ENCODE assay signal across 16 mouse cellular contexts in the genomic region with DNA sequence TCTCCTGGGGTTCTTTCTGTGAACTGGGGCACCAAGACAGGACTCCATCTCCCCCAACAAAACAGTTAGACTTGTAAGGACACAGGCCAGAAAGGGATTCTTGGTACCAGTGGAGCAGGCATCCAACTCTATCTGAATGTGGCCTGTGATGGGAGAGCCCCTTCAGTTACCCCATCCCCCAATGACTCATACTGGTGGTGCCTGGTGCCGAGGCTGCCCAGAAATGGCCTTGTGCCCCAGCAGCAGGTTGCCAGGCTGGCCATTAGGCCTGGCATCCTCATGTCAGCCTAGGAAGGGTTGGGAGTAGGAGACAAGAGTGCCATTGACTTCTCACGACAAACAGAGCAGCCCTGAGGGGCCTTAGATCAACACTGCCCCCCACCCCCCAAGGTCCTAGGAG. TPM values are rescaled to one million over a fixed set of nuclear protein-coding genes. Genes with fewer than 3 reads are reported as not detected.
DNase-seq lines count a peak whose midpoint lies in the region; ATAC-seq lines count a peak whose summit lies in the region.
"Had no signal": no experiment of that assay in that cellular context is flagged by ENCODE, and none has a peak within 500 bp of the region (broad histone marks: within the 10 kb centered on the region; RNA-seq: fewer than 3 reads in every experiment).

No protein-coding gene starts in this region.

- no peak for DNase-seq in frontal cortex, postnatal 10 days (ENCODE audit: low spot score in 2 of 2)
- peak; percentile 51 to 72 for DNase-seq in layer of hippocampus, adult 8-10 months (ENCODE audit: low spot score in 2 of 2)
- DNase-seq in layer of hippocampus, adult 9-10 months (ENCODE audit: low spot score): no peak
- peak; percentile 60 for DNase-seq in right cerebral cortex, adult 18-20 months
- no peak for DNase-seq in right cerebral cortex, postnatal 36 days (ENCODE audit: low spot score in 2 of 2)
- DNase-seq: adrenal gland, adult 8-10 months; forebrain, postnatal 0 days; gastrocnemius, postnatal 10 days; heart, adult 2 months; heart, postnatal 14 days had no signal

- peak; percentile 34 for ATAC-seq in frontal cortex, adult (ENCODE audit: low TSS enrichment)
- ATAC-seq in CD4-positive, CD25-positive, alpha-beta regulatory T cell, adult 4 months: no peak
- ATAC-seq: forebrain, embryonic 13.5 days; forebrain, postnatal 0 days; hindbrain, postnatal 0 days had no signal

RNA-seq across cellular contexts. Expression of a gene that starts 18.9 kb away (rescaled TPM):
- 100 to 1,000 TPM; 243 to 278 (median 268) TPM for total RNA-seq in layer of hippocampus, adult 8-10 months (2022)
- polyA plus RNA-seq in CD4-positive, CD25-positive, alpha-beta regulatory T cell, adult 4 months (2017; shearing (Covaris generic)): 1 to 10 TPM in 1 of 2 experiments, under 1 TPM in 1; 0.67 to 1.7 TPM
- total RNA-seq: hematopoietic stem cell, adult 5-6 weeks had no signal
- polyA plus RNA-seq: G1E had no signal

RNA-seq across cellular contexts. Expression of a gene that starts 34.0 kb away (rescaled TPM):
- 1 to 10 TPM; 1.0 to 2.4 (median 1.1) TPM for total RNA-seq in layer of hippocampus, adult 8-10 months (2022)
- 10 to 100 TPM; 10.2 to 11.0 TPM for polyA plus RNA-seq in CD4-positive, CD25-positive, alpha-beta regulatory T cell, adult 4 months (2017; shearing (Covaris generic))

Comparison
In these comparisons a context has a peak if more than half of its experiments do, and no peak if none do; other contexts are left out.
1. DNase-seq: peak in layer of hippocampus, adult 8-10 months (2 of 2) and right cerebral cortex, adult 18-20 months (single experiment); none in frontal cortex, postnatal 10 days (0 of 2), layer of hippocampus, adult 9-10 months (single experiment) and right cerebral cortex, postnatal 36 days (0 of 2).